Mouse (Mus musculus): ENCODE results near the gene Spen.

Gene Spen

GRCm38 (mm10) chr4:141469343-141469742, 69.1 kb downstream of the Spen start:
- no peak for DNase-seq

GRCm38 (mm10) chr4:141468576-141468975, 69.8 kb downstream of the Spen start:
- no peak for DNase-seq

- DNase-seq, result no peak
These were observed 70.8 kb downstream of the Spen start for GRCm38 (mm10) chr4:141467581-141467927.

GRCm38 (mm10) chr4:141466844-141467580, 71.4 kb downstream of the Spen start:
- no peak for DNase-seq

- DNase-seq, result no peak
These were observed 72.1 kb downstream of the Spen start for GRCm38 (mm10) chr4:141466289-141466795.

GRCm38 (mm10) chr4:141465512-141466288, 72.7 kb downstream of the Spen start:
- no peak for DNase-seq

GRCm38 (mm10) chr4:141464722-141465121, 73.7 kb downstream of the Spen start:
- no peak for DNase-seq

GRCm38 (mm10) chr4:141463472-141463871, 74.9 kb downstream of the Spen start:
- no peak for DNase-seq

- DNase-seq, result no peak
These were observed 76.8 kb downstream of the Spen start for GRCm38 (mm10) chr4:141461576-141461975.

- DNase-seq, result no peak
These were observed 77.3 kb downstream of the Spen start for GRCm38 (mm10) chr4:141461088-141461487.

- no peak for DNase-seq
These were observed 77.9 kb downstream of the Spen start for GRCm38 (mm10) chr4:141460481-141460880.

GRCm38 (mm10) chr4:141459766-141460165, 78.6 kb downstream of the Spen start:
- DNase-seq, result no peak

- DNase-seq, result no peak
These were observed 79.5 kb downstream of the Spen start for GRCm38 (mm10) chr4:141458888-141459287.

- no peak for DNase-seq
These were observed 80.2 kb downstream of the Spen start for GRCm38 (mm10) chr4:141458236-141458635.

- DNase-seq, result no peak
These were observed 82.0 kb downstream of the Spen start for GRCm38 (mm10) chr4:141456193-141456938.

- DNase-seq, result no peak
These were observed 82.9 kb downstream of the Spen start for GRCm38 (mm10) chr4:141455526-141455925.

GRCm38 (mm10) chr4:141454581-141455350, 83.6 kb downstream of the Spen start:
- peak; percentile 38 for DNase-seq

- no peak for DNase-seq
These were observed 86.4 kb downstream of the Spen start for GRCm38 (mm10) chr4:141451916-141452450.

GRCm38 (mm10) chr4:141451251-141451650, 87.1 kb downstream of the Spen start:
- DNase-seq, result no peak

GRCm38 (mm10) chr4:141446211-141446610, 92.2 kb downstream of the Spen start:
- DNase-seq, result no peak

- no peak for DNase-seq
These were observed 93.1 kb downstream of the Spen start for GRCm38 (mm10) chr4:141445328-141445720.

Data from thymus, postnatal 25 days (tissue).